Comparison of ENCODE assay signal across 9 mouse cellular contexts in the genomic region with DNA sequence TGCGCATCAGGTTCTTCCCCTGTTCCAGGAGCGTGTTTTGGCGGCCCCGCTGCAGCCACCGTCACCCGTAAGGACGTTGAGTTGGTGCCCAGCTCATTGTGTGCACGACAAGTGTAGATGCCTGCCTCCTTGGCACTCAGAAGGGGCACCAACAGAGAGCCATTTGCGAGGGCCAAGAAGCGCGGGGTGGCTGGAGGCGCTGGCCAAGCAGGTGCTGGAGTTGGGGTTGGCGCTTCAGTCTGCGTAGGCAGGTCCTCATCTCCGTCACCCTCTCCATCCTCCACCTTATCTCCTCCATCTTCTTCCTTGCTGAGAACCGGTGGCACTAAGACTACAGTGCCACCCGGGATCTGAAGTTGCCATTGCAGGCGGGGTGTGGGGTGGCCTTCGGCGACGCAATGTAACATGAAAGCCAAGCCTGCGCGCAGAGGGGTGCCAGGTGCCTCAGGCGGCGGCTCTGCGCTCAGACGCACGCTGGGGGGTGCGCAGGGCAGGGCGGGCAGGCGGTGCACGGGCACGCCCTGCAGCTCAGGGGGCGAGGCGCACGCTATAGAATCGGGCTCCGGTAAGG. TPM values are rescaled to one million over a fixed set of nuclear protein-coding genes. Genes with fewer than 3 reads are reported as not detected.
DNase-seq lines count a peak whose midpoint lies in the region; ATAC-seq and TF ChIP-seq lines count a peak whose summit lies in the region.
"Had no signal": no experiment of that assay in that cellular context is flagged by ENCODE, and none has a peak within 500 bp of the region (broad histone marks: within the 10 kb centered on the region; RNA-seq: fewer than 3 reads in every experiment).

No protein-coding gene starts in this region.

- no peak for ATAC-seq in heart, embryonic 11.5 days (replicated peaks; ENCODE audit: insufficient number of reproducible peaks, low FRiP score, low TSS enrichment)
- no peak for ATAC-seq in stomach, embryonic 14.5 days (ENCODE audit: insufficient number of reproducible peaks, insufficient read depth, low FRiP score, low read depth)
- ATAC-seq in stomach, postnatal 0 days (ENCODE audit: low FRiP score, low TSS enrichment) = no peak
- no peak for ATAC-seq in hindbrain, embryonic 13.5 days (ENCODE audit: low FRiP score)
- ATAC-seq in neural tube, embryonic 14.5 days (ENCODE audit: low read depth) = no peak

- intact Hi-C loops in heart, postnatal 14 days (cut with DNase I) = no loop called here

- H3K27me3 ChIP-seq in heart, embryonic 11.5 days (ENCODE audit: control insufficient read depth, insufficient read depth, low read length) = peaks cover 100% of the 10 kb centered on the region
- H3K27me3 ChIP-seq in stomach, embryonic 14.5 days (ENCODE audit: control insufficient read depth, insufficient read depth, low read length) = peaks cover 77% of the 10 kb centered on the region
- H3K27me3 ChIP-seq in stomach, postnatal 0 days (ENCODE audit: control insufficient read depth, insufficient read depth, low read length) = peaks cover 48% of the 10 kb centered on the region
- peaks cover 100% of the 10 kb centered on the region for H3K27me3 ChIP-seq in hindbrain, embryonic 13.5 days
- H3K27me3 ChIP-seq in neural tube, embryonic 14.5 days (ENCODE audit: control insufficient read depth, insufficient read depth, low read length) = peaks cover 74% of the 10 kb centered on the region

- H3K27ac ChIP-seq in heart, embryonic 11.5 days (ENCODE audit: low read depth, low read length) = no peak overlapping the region
- no peak overlapping the region for H3K27ac ChIP-seq in stomach, embryonic 14.5 days (ENCODE audit: low read length)
- no peak overlapping the region for H3K27ac ChIP-seq in stomach, postnatal 0 days (replicated peaks)
- peak overlapping the region; percentile 60; the same call in 1 of the 2 replicates for H3K27ac ChIP-seq in hindbrain, embryonic 13.5 days
- H3K27ac ChIP-seq in neural tube, embryonic 14.5 days (ENCODE audit: low read depth, low read length) = peak overlapping the region; percentile 44; the same call in 1 of the 2 replicates

- H3K36me3 ChIP-seq in heart, embryonic 11.5 days (ENCODE audit: control insufficient read depth, insufficient read depth, low read length) = no peaks in the 10 kb centered on the region
- no peaks in the 10 kb centered on the region for H3K36me3 ChIP-seq in stomach, embryonic 14.5 days (ENCODE audit: control insufficient read depth, insufficient read depth, low read length)
- no peaks in the 10 kb centered on the region for H3K36me3 ChIP-seq in stomach, postnatal 0 days (ENCODE audit: control insufficient read depth, insufficient read depth, low read length)
- no peaks in the 10 kb centered on the region for H3K36me3 ChIP-seq in hindbrain, embryonic 13.5 days
- H3K36me3 ChIP-seq in neural tube, embryonic 14.5 days (ENCODE audit: control insufficient read depth, insufficient read depth, low read length) = no peaks in the 10 kb centered on the region

- H3K9me3 ChIP-seq in heart, embryonic 11.5 days (replicated peaks; ENCODE audit: control insufficient read depth, low read length) = no peaks in the 10 kb centered on the region
- no peaks in the 10 kb centered on the region for H3K9me3 ChIP-seq in stomach, embryonic 14.5 days (ENCODE audit: control insufficient read depth, low read depth, low read length)
- H3K9me3 ChIP-seq in stomach, postnatal 0 days (ENCODE audit: control insufficient read depth, low read length) = no peaks in the 10 kb centered on the region
- no peaks in the 10 kb centered on the region for H3K9me3 ChIP-seq in hindbrain, embryonic 13.5 days
- H3K9me3 ChIP-seq in neural tube, embryonic 14.5 days (ENCODE audit: control insufficient read depth, low read length) = no peaks in the 10 kb centered on the region

- 1% methylated on average over 38 of the region's 38 CpGs for WGBS in heart, embryonic 11.5 days (ENCODE audit: insufficient replicate concordance)
- 3% methylated on average over 38 of the region's 38 CpGs for WGBS in stomach, embryonic 14.5 days
- WGBS in stomach, postnatal 0 days = 2% methylated on average over 38 of the region's 38 CpGs
- WGBS in hindbrain, embryonic 13.5 days = under 1% methylated on average over 38 of the region's 38 CpGs
- WGBS in neural tube, embryonic 14.5 days = 1% methylated on average over 38 of the region's 38 CpGs

- peak overlapping the region; percentile 66 for H3K4me2 ChIP-seq in heart, embryonic 11.5 days
- H3K4me2 ChIP-seq in stomach, embryonic 14.5 days (replicated peaks; ENCODE audit: low read depth, low read length) = peak overlapping the region; percentile 10; the same call in 1 of the 2 replicates
- H3K4me2 ChIP-seq in stomach, postnatal 0 days (replicated peaks; ENCODE audit: low read depth) = no peak overlapping the region
- H3K4me2 ChIP-seq in hindbrain, embryonic 13.5 days = peak overlapping the region; percentile 58
- H3K4me2 ChIP-seq in neural tube, embryonic 14.5 days (ENCODE audit: low read depth, low read length) = peak overlapping the region; percentile 36

- TF ChIP-seq EP300 in stomach, postnatal 0 days (optimal IDR thresholded peaks at IDR 0.05) = no peak

- no peak for DNase-seq in heart, postnatal 14 days
- DNase-seq in stomach, postnatal 0 days (ENCODE audit: low spot score) = no peak
- no peak for DNase-seq in testis, postnatal 10 days (ENCODE audit: low spot score)
- no peak for DNase-seq in ovary, postnatal 36 days (ENCODE audit: low spot score)

- H3K4me3 ChIP-seq in heart, embryonic 11.5 days (ENCODE audit: low read depth, low read length) = peak overlapping the region; percentile 39
- H3K4me3 ChIP-seq in stomach, embryonic 14.5 days (ENCODE audit: low read depth, low read length) = peak overlapping the region; percentile 24
- no peak overlapping the region for H3K4me3 ChIP-seq in stomach, postnatal 0 days (ENCODE audit: low read depth, low read length)
- peak overlapping the region; percentile 34 for H3K4me3 ChIP-seq in hindbrain, embryonic 13.5 days
- H3K4me3 ChIP-seq in neural tube, embryonic 14.5 days (ENCODE audit: low read depth, low read length) = peak overlapping the region; percentile 26

- no peak overlapping the region for H3K9ac ChIP-seq in heart, embryonic 11.5 days (ENCODE audit: low read depth, low read length)
- no peak overlapping the region for H3K9ac ChIP-seq in stomach, embryonic 14.5 days (replicated peaks; ENCODE audit: low read depth, low read length)
- H3K9ac ChIP-seq in stomach, postnatal 0 days (ENCODE audit: low read length) = no peak overlapping the region
- peak overlapping the region; percentile 66 for H3K9ac ChIP-seq in hindbrain, embryonic 13.5 days
- H3K9ac ChIP-seq in neural tube, embryonic 14.5 days (replicated peaks; ENCODE audit: low read depth, low read length) = peak overlapping the region; percentile 3; the same call in 1 of the 2 replicates

- H3K4me1 ChIP-seq in heart, embryonic 11.5 days (ENCODE audit: control insufficient read depth, insufficient read depth, low read length) = peaks cover 31% of the 10 kb centered on the region
- peaks cover 36% of the 10 kb centered on the region for H3K4me1 ChIP-seq in stomach, embryonic 14.5 days (ENCODE audit: control insufficient read depth, insufficient read depth, low read length)
- no peaks in the 10 kb centered on the region for H3K4me1 ChIP-seq in stomach, postnatal 0 days (replicated peaks; ENCODE audit: control insufficient read depth, insufficient read depth)
- H3K4me1 ChIP-seq in hindbrain, embryonic 13.5 days (replicated peaks) = peaks cover 81% of the 10 kb centered on the region
- peaks cover 23% of the 10 kb centered on the region for H3K4me1 ChIP-seq in neural tube, embryonic 14.5 days (ENCODE audit: control insufficient read depth, insufficient read depth, low read length)

- TF ChIP-seq CTCF in stomach, postnatal 0 days (IDR thresholded peaks at IDR 0.05; ENCODE audit: low read depth) = no peak

RNA-seq across cellular contexts. Expression of a gene that starts 5.2 kb away (rescaled TPM):
- polyA plus RNA-seq in heart, embryonic 11.5 days (2014; fragmentation: Nextera tagmentation; extraction: Ambion mirVana) = 5.5 and 6.2 TPM in 2 replicates
- total RNA-seq in heart, postnatal 14 days (2021) = 10 to 100 TPM; 44.0 to 44.6 TPM
- 83.3 and 87.9 TPM in 2 replicates for polyA plus RNA-seq in stomach, embryonic 14.5 days (2014; fragmentation: Nextera tagmentation; extraction: Ambion mirVana)
- 46.5 and 58.7 TPM in 2 replicates for polyA plus RNA-seq in stomach, postnatal 0 days (2015; fragmentation: Nextera tagmentation; extraction: Ambion mirVana)
- polyA plus RNA-seq in hindbrain, embryonic 13.5 days (2015; fragmentation: Nextera tagmentation; extraction: Ambion mirVana) = 40.9 and 43.7 TPM in 2 replicates
- 1.5 and 39.2 TPM in 2 replicates for polyA plus RNA-seq in neural tube, embryonic 14.5 days (2014; fragmentation: Nextera tagmentation; extraction: Ambion mirVana)
- total RNA-seq: CH12.LX had no signal

RNA-seq across cellular contexts. Expression of a gene that starts 5.2 kb away (rescaled TPM):
- 0.19 and 0.27 TPM in 2 replicates for polyA plus RNA-seq in heart, embryonic 11.5 days (2014; fragmentation: Nextera tagmentation; extraction: Ambion mirVana)
- total RNA-seq in heart, postnatal 14 days (2021) = 1 to 10 TPM; 3.0 to 3.3 TPM
- polyA plus RNA-seq in stomach, embryonic 14.5 days (2014; fragmentation: Nextera tagmentation; extraction: Ambion mirVana) = 1.7 and 2.6 TPM in 2 replicates
- polyA plus RNA-seq in stomach, postnatal 0 days (2015; fragmentation: Nextera tagmentation; extraction: Ambion mirVana) = 0.45 and 0.69 TPM in 2 replicates
- 11.1 and 11.3 TPM in 2 replicates for polyA plus RNA-seq in hindbrain, embryonic 13.5 days (2015; fragmentation: Nextera tagmentation; extraction: Ambion mirVana)
- 13.2 and 13.5 TPM in 2 replicates for polyA plus RNA-seq in neural tube, embryonic 14.5 days (2014; fragmentation: Nextera tagmentation; extraction: Ambion mirVana)
- total RNA-seq: CH12.LX had no signal

RNA-seq across cellular contexts. Expression of a gene that starts 50.7 kb away (rescaled TPM):
- 13.5 and 15.5 TPM in 2 replicates for polyA plus RNA-seq in heart, embryonic 11.5 days (2014; fragmentation: Nextera tagmentation; extraction: Ambion mirVana)
- total RNA-seq in heart, postnatal 14 days (2021) = 10 to 100 TPM; 10.9 to 11.9 TPM
- polyA plus RNA-seq in stomach, embryonic 14.5 days (2014; fragmentation: Nextera tagmentation; extraction: Ambion mirVana) = 15.0 and 17.2 TPM in 2 replicates
- 5.2 and 6.7 TPM in 2 replicates for polyA plus RNA-seq in stomach, postnatal 0 days (2015; fragmentation: Nextera tagmentation; extraction: Ambion mirVana)
- polyA plus RNA-seq in hindbrain, embryonic 13.5 days (2015; fragmentation: Nextera tagmentation; extraction: Ambion mirVana) = 4.0 and 4.7 TPM in 2 replicates
- 2.7 and 3.3 TPM in 2 replicates for polyA plus RNA-seq in neural tube, embryonic 14.5 days (2014; fragmentation: Nextera tagmentation; extraction: Ambion mirVana)

RNA-seq across cellular contexts. Expression of a gene that starts 54.1 kb away (rescaled TPM):
- 19.4 and 22.2 TPM in 2 replicates for polyA plus RNA-seq in heart, embryonic 11.5 days (2014; fragmentation: Nextera tagmentation; extraction: Ambion mirVana)
- total RNA-seq in heart, postnatal 14 days (2021) = 10 to 100 TPM; 12.7 to 12.9 TPM
- 27.0 and 30.3 TPM in 2 replicates for polyA plus RNA-seq in stomach, embryonic 14.5 days (2014; fragmentation: Nextera tagmentation; extraction: Ambion mirVana)
- 19.9 and 20.4 TPM in 2 replicates for polyA plus RNA-seq in stomach, postnatal 0 days (2015; fragmentation: Nextera tagmentation; extraction: Ambion mirVana)
- polyA plus RNA-seq in hindbrain, embryonic 13.5 days (2015; fragmentation: Nextera tagmentation; extraction: Ambion mirVana) = 105 and 116 TPM in 2 replicates
- 112 and 129 TPM in 2 replicates for polyA plus RNA-seq in neural tube, embryonic 14.5 days (2014; fragmentation: Nextera tagmentation; extraction: Ambion mirVana)

Comparison
In these comparisons a context has a peak if more than half of its experiments do, and no peak if none do; other contexts are left out.
1. H3K27ac ChIP-seq: peak in hindbrain, embryonic 13.5 days (single experiment) and neural tube, embryonic 14.5 days (single experiment); none in heart, embryonic 11.5 days (single experiment), stomach, embryonic 14.5 days (single experiment) and stomach, postnatal 0 days (single experiment).
2. H3K9ac ChIP-seq: peak in hindbrain, embryonic 13.5 days (single experiment) and neural tube, embryonic 14.5 days (single experiment); none in heart, embryonic 11.5 days (single experiment), stomach, embryonic 14.5 days (single experiment) and stomach, postnatal 0 days (single experiment).